Mouse (Mus musculus): ENCODE data around the gene Mob3c. TPM values are rescaled to one million over a fixed set of nuclear protein-coding genes. Genes with fewer than 3 reads are reported as not detected.

Mob3c gene
- total RNA-seq, 2 experiments from 2014 or later: 2.6 to 6.0 TPM

GRCm38 (mm10) chr4:115869512-115870210 is 41.8 kb downstream of the Mob3c start:
- ATAC-seq (replicated peaks; ENCODE audit: poor library complexity, severe bottlenecking): no peak

- ATAC-seq (replicated peaks; ENCODE audit: poor library complexity, severe bottlenecking): no peak
Observed at GRCm38 (mm10) chr4:115873231-115873630, 45.3 kb downstream of the Mob3c start.

- ATAC-seq (replicated peaks; ENCODE audit: poor library complexity, severe bottlenecking): no peak
Observed at GRCm38 (mm10) chr4:115878216-115878678, 50.4 kb downstream of the Mob3c start.

- no peak for ATAC-seq (replicated peaks; ENCODE audit: poor library complexity, severe bottlenecking)
Observed at GRCm38 (mm10) chr4:115878828-115879227, 50.9 kb downstream of the Mob3c start.

- no peak for ATAC-seq (replicated peaks; ENCODE audit: poor library complexity, severe bottlenecking)
Observed at GRCm38 (mm10) chr4:115881183-115881582, 53.3 kb downstream of the Mob3c start.

GRCm38 (mm10) chr4:115882195-115882594 is 54.3 kb downstream of the Mob3c start:
- ATAC-seq (replicated peaks; ENCODE audit: poor library complexity, severe bottlenecking): no peak

- ATAC-seq (replicated peaks; ENCODE audit: poor library complexity, severe bottlenecking): no peak
Observed at GRCm38 (mm10) chr4:115884022-115884421, 56.1 kb downstream of the Mob3c start, which contains the start of gene Kncn. TSS of gene Kncn (plus strand) at chr4:115884400.

Other genes with a start within 250 kb of the Mob3c start
- gene Cyp4a32, start 227.1 kb upstream of the Mob3c start, total RNA-seq (2014; fragmentation: Nextera tagmentation): not detected in 2 replicates
- not detected in 2 replicates for gene Cyp4a32, start 227.1 kb upstream of the Mob3c start, total RNA-seq (2017)
- not detected in 2 replicates for gene Cyp4b1, start 180.4 kb upstream of the Mob3c start, total RNA-seq (2014; fragmentation: Nextera tagmentation)
- not detected in 2 replicates for gene Cyp4b1, start 180.4 kb upstream of the Mob3c start, total RNA-seq (2017)
- gene Efcab14, start 90.3 kb upstream of the Mob3c start, total RNA-seq (2014; fragmentation: Nextera tagmentation): 38.4 and 43.2 TPM in 2 replicates
- 24.1 and 25.4 TPM in 2 replicates for gene Efcab14, start 90.3 kb upstream of the Mob3c start, total RNA-seq (2017)
- gene Tex38, start 47.1 kb upstream of the Mob3c start, total RNA-seq (2014; fragmentation: Nextera tagmentation): not detected in 2 replicates
- not detected in 2 replicates for gene Tex38, start 47.1 kb upstream of the Mob3c start, total RNA-seq (2017)
- gene Atpaf1, start 43.3 kb upstream of the Mob3c start, total RNA-seq (2014; fragmentation: Nextera tagmentation): 15.0 and 43.3 TPM in 2 replicates
- 12.4 and 13.9 TPM in 2 replicates for gene Atpaf1, start 43.3 kb upstream of the Mob3c start, total RNA-seq (2017)
- gene Mknk1, start 11.1 kb downstream of the Mob3c start, total RNA-seq (2014; fragmentation: Nextera tagmentation): 30.0 and 48.8 TPM in 2 replicates
- gene Mknk1, start 11.1 kb downstream of the Mob3c start, total RNA-seq (2017): 30.2 and 39.0 TPM in 2 replicates
- not detected in 2 replicates for gene Kncn, start 56.3 kb downstream of the Mob3c start, total RNA-seq (2014; fragmentation: Nextera tagmentation)
- gene Kncn, start 56.3 kb downstream of the Mob3c start, total RNA-seq (2017): not detected in 2 replicates
- not detected in 2 replicates for gene 6430628N08Rik, start 62.6 kb downstream of the Mob3c start, total RNA-seq (2014; fragmentation: Nextera tagmentation)
- gene 6430628N08Rik, start 62.6 kb downstream of the Mob3c start, total RNA-seq (2017): not detected in 2 replicates
- not detected in 2 replicates for gene Dmbx1, start 111.8 kb downstream of the Mob3c start, total RNA-seq (2014; fragmentation: Nextera tagmentation)
- gene Dmbx1, start 111.8 kb downstream of the Mob3c start, total RNA-seq (2017): not detected in 2 replicates
- gene Faah, start 189.8 kb downstream of the Mob3c start, total RNA-seq (2014; fragmentation: Nextera tagmentation): 1.8 and 3.6 TPM in 2 replicates
- 1.3 and 2.1 TPM in 2 replicates for gene Faah, start 189.8 kb downstream of the Mob3c start, total RNA-seq (2017)
- 15.0 and 17.0 TPM in 2 replicates for gene Nsun4, start 225.8 kb downstream of the Mob3c start, total RNA-seq (2014; fragmentation: Nextera tagmentation)
- gene Nsun4, start 225.8 kb downstream of the Mob3c start, total RNA-seq (2017): 7.4 and 14.6 TPM in 2 replicates
- 723 and 784 TPM in 2 replicates for gene Uqcrh, start 247.0 kb downstream of the Mob3c start, total RNA-seq (2014; fragmentation: Nextera tagmentation)
- 360 and 561 TPM in 2 replicates for gene Uqcrh, start 247.0 kb downstream of the Mob3c start, total RNA-seq (2017)
- gene Lrrc41, start 247.2 kb downstream of the Mob3c start, total RNA-seq (2014; fragmentation: Nextera tagmentation): 17.9 and 24.3 TPM in 2 replicates
- 19.2 and 20.7 TPM in 2 replicates for gene Lrrc41, start 247.2 kb downstream of the Mob3c start, total RNA-seq (2017)